Mouse (Mus musculus): ENCODE measurements around the gene Togaram2. TPM values are rescaled to one million over a fixed set of nuclear protein-coding genes. Genes with fewer than 3 reads are reported as not detected.

Togaram2 gene
- polyA plus RNA-seq, 1 experiment from 2014 or later = not detected

DNA sequence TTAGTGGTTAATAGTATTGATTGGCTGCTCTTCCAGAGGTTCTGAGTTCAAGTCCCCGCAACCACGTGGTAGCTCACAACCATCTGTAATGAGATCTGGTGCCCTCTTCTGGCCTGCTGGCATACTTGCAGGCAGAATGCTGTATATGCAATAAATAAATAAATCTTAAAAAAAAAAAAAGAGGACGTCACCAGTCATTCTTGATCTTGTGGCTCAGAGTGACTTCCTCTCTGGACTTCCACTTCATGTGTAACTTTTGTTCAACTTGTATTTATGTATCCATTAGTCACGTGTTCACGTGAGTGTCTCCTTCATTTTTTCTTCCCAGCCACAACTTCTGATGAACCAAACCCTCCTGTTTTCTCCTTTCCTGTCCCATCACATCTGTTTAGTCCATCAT lies 3.5 kb upstream of the Togaram2 start:
- no peaks in the 10 kb centered on the region for H3K4me1 ChIP-seq (ENCODE audit: control insufficient read depth, insufficient read depth, low read length)
- no peak overlapping the region for H3K27ac ChIP-seq (replicated peaks; ENCODE audit: low read depth, low read length)
- H3K4me2 ChIP-seq (ENCODE audit: low read depth, severe bottlenecking) = no peak overlapping the region
- no peak for ATAC-seq (ENCODE audit: insufficient number of reproducible peaks, low FRiP score, low TSS enrichment, low read depth)
- H3K27me3 ChIP-seq (ENCODE audit: control insufficient read depth, insufficient read depth, low read length) = no peaks in the 10 kb centered on the region
- no peaks in the 10 kb centered on the region for H3K36me3 ChIP-seq (ENCODE audit: control insufficient read depth, insufficient read depth, low read length)
- WGBS = 83% methylated on average over 5 of the region's 5 CpGs
- no peak for DNase-seq (ENCODE audit: low spot score)
- no peak overlapping the region for H3K4me3 ChIP-seq (ENCODE audit: low read depth, low read length)
- no peak overlapping the region for H3K9ac ChIP-seq (ENCODE audit: low read length)
- no peaks in the 10 kb centered on the region for H3K9me3 ChIP-seq (ENCODE audit: control insufficient read depth, low read length)

DNA sequence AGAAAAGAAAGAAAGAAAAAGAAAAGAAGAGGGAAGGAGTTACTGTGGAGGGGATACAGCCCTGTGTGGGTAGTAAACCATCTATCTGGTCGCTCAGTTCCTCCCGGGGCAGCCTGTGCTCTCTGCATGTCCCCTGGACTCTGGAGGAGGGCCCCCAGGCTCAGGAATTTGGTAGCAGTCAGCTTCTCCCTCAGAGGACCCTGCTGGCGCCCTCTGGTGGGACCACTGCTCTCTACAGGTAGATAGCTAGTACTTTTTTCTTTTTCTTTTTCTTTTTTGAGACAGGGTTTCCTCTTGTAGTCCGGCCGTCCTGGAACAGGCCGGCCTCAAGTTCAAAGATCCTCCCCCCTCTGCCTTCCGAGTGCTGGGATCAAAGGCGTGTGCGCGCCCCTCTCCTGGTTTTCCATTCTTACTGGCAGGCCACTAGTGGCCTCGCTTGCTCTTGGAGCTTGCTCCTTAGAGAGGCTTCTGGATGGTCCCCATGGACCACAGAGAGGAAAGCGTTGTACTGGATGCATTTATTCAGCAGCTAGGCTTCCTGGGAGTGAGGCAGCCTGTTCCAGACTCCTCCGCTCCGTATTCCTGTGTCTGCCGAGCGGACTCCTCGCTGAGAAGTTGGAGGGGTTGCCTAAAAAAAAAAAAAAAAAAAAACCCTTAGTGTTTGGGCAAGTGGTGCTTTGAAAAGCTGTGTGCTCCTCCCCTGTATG lies 1.1 kb upstream of the Togaram2 start:
- Histone ChIP-seq H3K4me3 (ENCODE audit: low read depth, low read length) (no peak overlapping the region), H3K4me1 (ENCODE audit: control insufficient read depth, insufficient read depth, low read length) (no peaks in the 10 kb centered on the region), H3K27ac (replicated peaks; ENCODE audit: low read depth, low read length) (no peak overlapping the region), H3K9me3 (ENCODE audit: control insufficient read depth, low read length) (no peaks in the 10 kb centered on the region), H3K27me3 (ENCODE audit: control insufficient read depth, insufficient read depth, low read length) (no peaks in the 10 kb centered on the region), H3K4me2 (ENCODE audit: low read depth, severe bottlenecking) (no peak overlapping the region), H3K9ac (ENCODE audit: low read length) (no peak overlapping the region), H3K36me3 (ENCODE audit: control insufficient read depth, insufficient read depth, low read length) (no peaks in the 10 kb centered on the region)
- WGBS = 58% methylated on average over 17 of the region's 17 CpGs
- DNase-seq (ENCODE audit: low spot score) = peak; percentile 77
- no peak for ATAC-seq (ENCODE audit: insufficient number of reproducible peaks, low FRiP score, low TSS enrichment, low read depth)

DNA sequence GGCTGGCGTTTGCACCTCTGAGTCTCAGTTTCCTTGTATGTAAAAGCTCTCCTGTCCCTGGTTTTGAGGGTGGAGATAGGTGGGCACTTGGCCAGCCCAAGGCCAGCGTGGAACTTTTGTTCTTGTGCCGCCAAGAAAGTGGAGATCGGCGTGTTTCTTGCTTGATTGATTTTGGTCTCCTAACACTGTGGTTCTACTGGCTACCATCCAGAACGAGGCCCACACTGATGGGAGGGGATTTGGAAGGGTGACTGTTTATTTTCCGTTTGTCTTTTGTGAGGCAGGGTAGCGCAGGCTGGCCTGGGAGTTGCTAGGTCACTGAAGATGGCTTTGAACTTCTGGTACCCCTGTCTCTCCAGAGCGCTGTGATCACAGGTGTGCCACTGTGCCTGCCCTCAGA lies 875 bp downstream of the Togaram2 start:
- H3K9ac ChIP-seq (ENCODE audit: low read length) = no peak overlapping the region
- 84% methylated on average over 9 of the region's 9 CpGs for WGBS
- DNase-seq (ENCODE audit: low spot score) (no peak), ATAC-seq (ENCODE audit: insufficient number of reproducible peaks, low FRiP score, low TSS enrichment, low read depth) (no peak)
- H3K27me3 ChIP-seq (ENCODE audit: control insufficient read depth, insufficient read depth, low read length) = no peaks in the 10 kb centered on the region
- H3K27ac ChIP-seq (replicated peaks; ENCODE audit: low read depth, low read length) = no peak overlapping the region
- no peak overlapping the region for H3K4me2 ChIP-seq (ENCODE audit: low read depth, severe bottlenecking)
- H3K9me3 ChIP-seq (ENCODE audit: control insufficient read depth, low read length) = no peaks in the 10 kb centered on the region
- no peak overlapping the region for H3K4me3 ChIP-seq (ENCODE audit: low read depth, low read length)
- no peaks in the 10 kb centered on the region for H3K36me3 ChIP-seq (ENCODE audit: control insufficient read depth, insufficient read depth, low read length)
- no peaks in the 10 kb centered on the region for H3K4me1 ChIP-seq (ENCODE audit: control insufficient read depth, insufficient read depth, low read length)

DNA sequence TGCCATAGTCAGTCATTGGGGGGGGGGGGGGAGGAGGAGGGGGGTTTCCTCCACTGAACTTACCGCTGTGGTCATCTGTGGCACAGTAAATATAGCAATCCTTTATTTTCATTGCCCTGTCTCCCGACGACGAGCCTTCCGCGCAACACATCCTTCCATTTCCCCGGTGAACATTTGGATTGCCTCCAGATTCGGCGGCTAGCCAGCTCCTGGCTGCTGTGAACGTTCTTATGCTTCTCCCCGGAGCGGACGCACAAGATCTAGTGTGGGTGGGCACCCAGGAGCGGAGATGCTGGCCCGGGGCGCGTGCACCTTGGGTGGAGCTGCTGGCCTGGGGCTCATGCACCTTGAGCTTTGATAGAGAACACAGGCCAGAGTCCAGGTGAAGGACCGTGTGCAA lies 1.8 kb downstream of the Togaram2 start:
- no peaks in the 10 kb centered on the region for H3K36me3 ChIP-seq (ENCODE audit: control insufficient read depth, insufficient read depth, low read length)
- ATAC-seq (ENCODE audit: insufficient number of reproducible peaks, low FRiP score, low TSS enrichment, low read depth) = no peak
- H3K9me3 ChIP-seq (ENCODE audit: control insufficient read depth, low read length) = no peaks in the 10 kb centered on the region
- no peak overlapping the region for H3K9ac ChIP-seq (ENCODE audit: low read length)
- H3K4me2 ChIP-seq (ENCODE audit: low read depth, severe bottlenecking) = no peak overlapping the region
- H3K27me3 ChIP-seq (ENCODE audit: control insufficient read depth, insufficient read depth, low read length) = no peaks in the 10 kb centered on the region
- 94% methylated on average over 18 of the region's 18 CpGs for WGBS
- H3K4me1 ChIP-seq (ENCODE audit: control insufficient read depth, insufficient read depth, low read length) = no peaks in the 10 kb centered on the region
- DNase-seq (ENCODE audit: low spot score) = no peak
- H3K4me3 ChIP-seq (ENCODE audit: low read depth, low read length) = no peak overlapping the region
- no peak overlapping the region for H3K27ac ChIP-seq (replicated peaks; ENCODE audit: low read depth, low read length)

DNA sequence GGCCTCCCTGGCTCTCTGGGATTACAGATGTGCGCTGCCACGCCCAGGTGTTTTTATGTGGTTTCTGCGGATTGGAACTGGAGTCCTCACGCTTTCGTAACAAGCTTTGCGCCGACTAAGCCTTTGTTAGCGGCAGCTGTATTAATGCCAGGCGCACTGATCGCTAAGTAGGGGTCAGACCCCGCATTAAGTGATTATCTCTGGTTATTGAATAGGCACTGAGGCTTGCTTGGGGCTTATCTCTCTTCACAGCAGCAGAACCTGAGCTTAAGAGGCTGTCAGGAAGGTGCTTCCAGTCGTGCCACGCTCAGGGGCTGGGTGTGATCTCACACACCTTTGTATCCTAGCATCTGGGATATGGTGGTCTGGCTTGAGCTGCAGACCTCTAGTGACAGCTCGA lies 8.6 kb downstream of the Togaram2 start:
- 74% methylated on average over 14 of the region's 14 CpGs for WGBS

DNA sequence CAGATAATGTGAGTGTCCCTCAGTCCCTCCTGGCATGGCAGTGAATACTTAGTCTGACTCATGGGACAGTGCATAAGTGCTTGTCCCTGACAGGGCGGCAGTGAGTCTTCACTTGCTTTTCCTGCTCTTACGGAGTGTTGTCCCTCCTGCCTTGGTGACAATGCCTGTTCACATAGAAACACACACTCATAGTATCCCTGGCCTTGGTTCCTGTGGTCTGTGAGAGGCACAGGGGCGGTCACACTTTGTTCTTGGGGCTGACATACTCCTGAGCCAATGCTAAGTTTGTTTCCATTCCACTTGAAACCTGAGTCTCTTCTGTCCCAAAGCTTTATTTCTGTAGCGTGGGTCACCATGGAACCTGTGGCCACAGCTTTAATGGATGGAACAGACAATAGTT lies 9.3 kb downstream of the Togaram2 start:
- no peak overlapping the region for H3K4me2 ChIP-seq (ENCODE audit: low read depth, severe bottlenecking)
- H3K27me3 ChIP-seq (ENCODE audit: control insufficient read depth, insufficient read depth, low read length) = no peaks in the 10 kb centered on the region
- ATAC-seq (ENCODE audit: insufficient number of reproducible peaks, low FRiP score, low TSS enrichment, low read depth) = no peak
- WGBS = 77% methylated on average over 4 of the region's 4 CpGs
- H3K9me3 ChIP-seq (ENCODE audit: control insufficient read depth, low read length) = no peaks in the 10 kb centered on the region
- DNase-seq (ENCODE audit: low spot score) = no peak
- no peak overlapping the region for H3K4me3 ChIP-seq (ENCODE audit: low read depth, low read length)
- H3K36me3 ChIP-seq (ENCODE audit: control insufficient read depth, insufficient read depth, low read length) = no peaks in the 10 kb centered on the region
- H3K9ac ChIP-seq (ENCODE audit: low read length) = no peak overlapping the region
- H3K27ac ChIP-seq (replicated peaks; ENCODE audit: low read depth, low read length) = no peak overlapping the region
- H3K4me1 ChIP-seq (ENCODE audit: control insufficient read depth, insufficient read depth, low read length) = no peaks in the 10 kb centered on the region

More for the DNA sequence above, 8.6 kb downstream of the Togaram2 start:
- H3K4me2 ChIP-seq (ENCODE audit: low read depth, severe bottlenecking) = no peak overlapping the region
- H3K27me3 ChIP-seq (ENCODE audit: control insufficient read depth, insufficient read depth, low read length) = no peaks in the 10 kb centered on the region
- H3K9me3 ChIP-seq (ENCODE audit: control insufficient read depth, low read length) = no peaks in the 10 kb centered on the region
- no peak overlapping the region for H3K27ac ChIP-seq (replicated peaks; ENCODE audit: low read depth, low read length)
- H3K36me3 ChIP-seq (ENCODE audit: control insufficient read depth, insufficient read depth, low read length) = no peaks in the 10 kb centered on the region
- DNase-seq (ENCODE audit: low spot score) (no peak), ATAC-seq (ENCODE audit: insufficient number of reproducible peaks, low FRiP score, low TSS enrichment, low read depth) (no peak)
- no peaks in the 10 kb centered on the region for H3K4me1 ChIP-seq (ENCODE audit: control insufficient read depth, insufficient read depth, low read length)
- no peak overlapping the region for H3K9ac ChIP-seq (ENCODE audit: low read length)
- H3K4me3 ChIP-seq (ENCODE audit: low read depth, low read length) = no peak overlapping the region

DNA sequence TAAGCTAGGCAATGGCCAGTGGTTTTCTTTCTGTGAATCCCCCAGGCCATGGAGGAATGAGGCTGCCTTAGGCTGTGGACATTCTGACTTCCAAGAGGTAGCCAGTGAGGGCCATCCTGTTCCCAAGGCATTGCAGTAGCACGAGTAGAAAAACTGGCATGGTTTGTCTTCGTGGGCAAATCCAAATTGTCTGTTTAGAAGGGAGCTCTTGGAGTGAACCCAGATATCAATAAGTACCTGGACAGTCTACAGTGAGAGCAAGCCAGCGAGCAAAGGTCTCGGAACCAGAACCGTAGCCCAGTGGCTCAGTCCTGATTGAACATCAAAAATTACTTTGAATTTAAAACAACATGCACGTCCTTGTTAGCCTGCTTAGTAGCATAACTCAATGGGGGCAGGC lies 10.2 kb downstream of the Togaram2 start:
- ATAC-seq (ENCODE audit: insufficient number of reproducible peaks, low FRiP score, low TSS enrichment, low read depth) = no peak
- WGBS = 89% methylated on average over 6 of the region's 6 CpGs
- no peaks in the 10 kb centered on the region for H3K27me3 ChIP-seq (ENCODE audit: control insufficient read depth, insufficient read depth, low read length)

DNA sequence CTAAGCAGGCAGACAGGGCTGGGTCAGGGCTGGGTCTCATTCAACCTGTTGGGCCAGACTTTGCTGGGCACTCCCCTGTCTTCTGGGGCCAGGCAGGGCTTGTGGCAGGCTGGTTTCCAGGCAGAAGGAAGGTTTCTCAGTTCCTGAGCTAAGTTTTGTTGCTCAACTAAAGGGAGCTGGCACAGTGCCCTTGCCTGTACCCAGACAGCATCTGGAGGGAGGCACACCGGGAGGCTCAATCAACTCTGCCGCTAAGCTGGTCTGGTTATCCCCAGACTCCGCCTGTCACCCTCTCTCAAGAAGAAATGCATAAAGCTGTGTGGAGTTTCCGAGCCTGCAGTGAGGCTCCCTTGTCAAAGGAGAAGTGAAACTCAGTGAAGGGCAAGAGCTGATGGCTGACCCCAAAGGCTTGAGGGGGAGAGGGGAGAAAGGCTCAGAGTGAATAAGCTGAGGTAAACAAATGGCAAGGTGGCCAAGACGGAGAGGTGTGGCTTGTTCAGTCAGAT lies 11.1 kb downstream of the Togaram2 start:
- 58% methylated on average over 5 of the region's 5 CpGs for WGBS
- Histone ChIP-seq H3K36me3 (ENCODE audit: control insufficient read depth, insufficient read depth, low read length) (no peaks in the 10 kb centered on the region), H3K4me2 (ENCODE audit: low read depth, severe bottlenecking) (no peak overlapping the region), H3K9ac (ENCODE audit: low read length) (no peak overlapping the region), H3K9me3 (ENCODE audit: control insufficient read depth, low read length) (no peaks in the 10 kb centered on the region), H3K4me1 (ENCODE audit: control insufficient read depth, insufficient read depth, low read length) (no peaks in the 10 kb centered on the region), H3K27ac (replicated peaks; ENCODE audit: low read depth, low read length) (no peak overlapping the region), H3K27me3 (ENCODE audit: control insufficient read depth, insufficient read depth, low read length) (no peaks in the 10 kb centered on the region), H3K4me3 (ENCODE audit: low read depth, low read length) (no peak overlapping the region)
- DNase-seq (ENCODE audit: low spot score) (no peak), ATAC-seq (ENCODE audit: insufficient number of reproducible peaks, low FRiP score, low TSS enrichment, low read depth) (no peak)

More for the DNA sequence above, 10.2 kb downstream of the Togaram2 start:
- Histone ChIP-seq H3K4me3 (ENCODE audit: low read depth, low read length) (no peak overlapping the region), H3K9me3 (ENCODE audit: control insufficient read depth, low read length) (no peaks in the 10 kb centered on the region), H3K36me3 (ENCODE audit: control insufficient read depth, insufficient read depth, low read length) (no peaks in the 10 kb centered on the region), H3K4me1 (ENCODE audit: control insufficient read depth, insufficient read depth, low read length) (no peaks in the 10 kb centered on the region), H3K27ac (replicated peaks; ENCODE audit: low read depth, low read length) (no peak overlapping the region), H3K4me2 (ENCODE audit: low read depth, severe bottlenecking) (no peak overlapping the region), H3K9ac (ENCODE audit: low read length) (no peak overlapping the region)
- DNase-seq (ENCODE audit: low spot score) = no peak

DNA sequence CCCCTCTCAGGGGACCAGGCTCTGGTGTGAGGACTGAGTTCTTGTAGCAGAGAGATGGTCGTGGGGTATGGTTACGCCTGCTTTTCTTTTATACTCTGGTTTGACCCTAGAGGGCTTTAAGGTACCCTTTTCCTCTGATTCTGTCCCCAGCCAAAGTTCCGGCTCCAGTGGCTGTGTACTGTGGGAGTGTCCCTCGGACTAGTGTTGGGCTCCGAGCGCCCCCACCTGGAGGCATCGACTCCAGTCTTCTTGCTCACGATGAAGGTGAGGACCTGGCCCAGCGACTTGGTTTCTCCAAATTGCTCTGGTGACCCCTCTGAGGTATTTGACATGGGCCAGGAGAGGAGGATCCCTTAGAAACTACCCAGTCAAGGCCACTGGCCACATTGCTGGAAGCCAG lies 14.4 kb downstream of the Togaram2 start:
- H3K27me3 ChIP-seq (ENCODE audit: control insufficient read depth, insufficient read depth, low read length) = no peaks in the 10 kb centered on the region
- H3K9ac ChIP-seq (ENCODE audit: low read length) = no peak overlapping the region
- H3K36me3 ChIP-seq (ENCODE audit: control insufficient read depth, insufficient read depth, low read length) = no peaks in the 10 kb centered on the region
- ATAC-seq (ENCODE audit: insufficient number of reproducible peaks, low FRiP score, low TSS enrichment, low read depth) (no peak), DNase-seq (ENCODE audit: low spot score) (no peak)
- no peaks in the 10 kb centered on the region for H3K4me1 ChIP-seq (ENCODE audit: control insufficient read depth, insufficient read depth, low read length)
- H3K9me3 ChIP-seq (ENCODE audit: control insufficient read depth, low read length) = no peaks in the 10 kb centered on the region
- WGBS = 55% methylated on average over 9 of the region's 9 CpGs
- H3K4me3 ChIP-seq (ENCODE audit: low read depth, low read length) = no peak overlapping the region
- no peak overlapping the region for H3K27ac ChIP-seq (replicated peaks; ENCODE audit: low read depth, low read length)
- H3K4me2 ChIP-seq (ENCODE audit: low read depth, severe bottlenecking) = no peak overlapping the region

Data from limb, embryonic 11.5 days (tissue).